Mouse (Mus musculus) kidney, adult 2 months (tissue): ENCODE measurements around the gene Sh3gl2.

Source experiments
- CTCF ChIP-seq: fragments of 200-500 bp; conservative IDR thresholded peaks from 2 replicates; pipeline ENCODE4 v1.5.1; 2011; ENCODE audit warnings: low read depth, mild to moderate bottlenecking, control low read depth, low read length, moderate library complexity, mixed read lengths; ENCODE audit not compliant: insufficient read depth, insufficient read length
- POLR2A ChIP-seq: fragments of 200-500 bp; IDR thresholded peaks from one replicate; pipeline ENCODE4 v1.6.1; 2011; ENCODE audit warnings: low read depth, low read length, control low read depth

DNA sequence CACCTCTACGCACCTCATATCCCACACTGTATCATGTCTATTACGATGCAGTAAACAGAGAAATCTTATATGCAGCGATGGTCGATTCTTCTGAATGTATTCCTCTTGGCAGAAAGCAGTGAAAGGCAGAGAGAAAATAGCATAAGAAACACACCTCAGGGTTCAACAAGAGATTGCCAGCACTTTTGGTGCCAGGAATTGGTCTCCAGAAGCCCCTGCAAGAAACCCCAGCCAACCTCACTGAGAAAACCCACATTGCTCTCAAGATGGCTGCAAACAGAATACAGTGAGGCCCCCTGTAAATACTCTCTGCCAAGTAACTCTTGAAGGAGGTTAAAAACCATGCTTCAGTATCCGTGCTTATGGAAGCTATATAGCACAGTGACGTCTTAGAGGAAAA, 141.0 kb downstream of the Sh3gl2 start:
- no peak for TF ChIP-seq CTCF
- no peak for TF ChIP-seq POLR2A
